Mouse (Mus musculus) 3T3-L1 (cell line): Measurements from ENCODE around the gene Proca1.

Experiments used
- DNase-seq: peaks from one replicate; pipeline ENCODE4 v3.0.0-alpha.2; 2015; ENCODE audit warnings: low read depth, low spot score

Proca1 gene

GRCm38 (mm10) chr11:78215709-78216317 lies 22.6 kb downstream of the Proca1 start:
- DNase-seq: no peak

- no peak for DNase-seq
Observed at GRCm38 (mm10) chr11:78223586-78223985, 30.4 kb downstream of the Proca1 start.

- DNase-seq: no peak
Observed at GRCm38 (mm10) chr11:78231518-78231917, 38.3 kb downstream of the Proca1 start.

GRCm38 (mm10) chr11:78240193-78240857 lies 47.1 kb downstream of the Proca1 start:
- no peak for DNase-seq

GRCm38 (mm10) chr11:78245261-78245626 lies 52.1 kb downstream of the Proca1 start:
- DNase-seq: no peak

- peak; percentile 95 for DNase-seq
Observed at GRCm38 (mm10) chr11:78245627-78246317, 52.6 kb downstream of the Proca1 start, which contains the start of the genes Sdf2 and Supt6. Gene Sdf2 (plus strand): TSS chr11:78245746. Gene Supt6 (minus strand): TSS chr11:78245987.

- DNase-seq: no peak
Observed at GRCm38 (mm10) chr11:78246318-78247011, 53.3 kb downstream of the Proca1 start.

- DNase-seq: no peak
Observed at GRCm38 (mm10) chr11:78247012-78247348, 53.8 kb downstream of the Proca1 start.

GRCm38 (mm10) chr11:78247727-78248140 lies 54.5 kb downstream of the Proca1 start:
- no peak for DNase-seq
